Mouse (Mus musculus): Measurements from ENCODE around the gene Xylb. TPM values are rescaled to one million over a fixed set of nuclear protein-coding genes. Genes with fewer than 3 reads are reported as not detected.

Gene Xylb
- polyA plus RNA-seq, 1 experiment from 2014 or later: 2.2 TPM

- H3K9me3 ChIP-seq (ENCODE audit: low read length): no peaks in the 10 kb centered on the region; the same call in 1 of the 2 replicates
- DNase-seq (ENCODE audit: low spot score) (no peak), ATAC-seq (no peak)
- TF ChIP-seq EP300 (IDR thresholded peaks at IDR 0.05): no peak
- TF ChIP-seq CTCF (IDR thresholded peaks at IDR 0.05): no peak
- no peak overlapping the region for H3K4me3 ChIP-seq (ENCODE audit: low read depth, low read length)
- H3K9ac ChIP-seq (replicated peaks; ENCODE audit: low read depth): no peak overlapping the region
- H3K36me3 ChIP-seq (ENCODE audit: insufficient read depth, low read length): no peaks in the 10 kb centered on the region
- 61% methylated on average over 11 of the region's 11 CpGs for WGBS
- no peak overlapping the region for H3K4me2 ChIP-seq (replicated peaks; ENCODE audit: low read depth, low read length)
- H3K27me3 ChIP-seq (replicated peaks; ENCODE audit: insufficient read depth, low read length): no peaks in the 10 kb centered on the region
- no peaks in the 10 kb centered on the region for H3K4me1 ChIP-seq (ENCODE audit: insufficient read depth, low read depth, low read length)
- no peak overlapping the region for H3K27ac ChIP-seq (ENCODE audit: low read length)
These were observed 51.9 kb downstream of the Xylb start for GRCm38 (mm10) chr9:119408898-119409664.

GRCm38 (mm10) chr9:119409864-119410263 lies 52.7 kb downstream of the Xylb start:
- Histone ChIP-seq H3K9ac (replicated peaks; ENCODE audit: low read depth) (no peak overlapping the region), H3K27me3 (replicated peaks; ENCODE audit: insufficient read depth, low read length) (no peaks in the 10 kb centered on the region), H3K4me1 (ENCODE audit: insufficient read depth, low read depth, low read length) (no peaks in the 10 kb centered on the region), H3K4me2 (replicated peaks; ENCODE audit: low read depth, low read length) (no peak overlapping the region), H3K27ac (ENCODE audit: low read length) (no peak overlapping the region), H3K36me3 (ENCODE audit: insufficient read depth, low read length) (no peaks in the 10 kb centered on the region), H3K9me3 (ENCODE audit: low read length) (no peaks in the 10 kb centered on the region; the same call in 1 of the 2 replicates), H3K4me3 (ENCODE audit: low read depth, low read length) (no peak overlapping the region)
- TF ChIP-seq EP300 (IDR thresholded peaks at IDR 0.05) (no peak), CTCF (IDR thresholded peaks at IDR 0.05) (no peak)
- DNase-seq (ENCODE audit: low spot score) (no peak), ATAC-seq (no peak)
- 86% methylated on average over 5 of the region's 5 CpGs for WGBS

- no peak for ATAC-seq
- Histone ChIP-seq H3K4me2 (replicated peaks; ENCODE audit: low read depth, low read length) (0 out of 2 replicates have a peak overlapping the region, but pooled peaks have one; percentile 3), H3K27ac (ENCODE audit: low read length) (no peak overlapping the region), H3K36me3 (ENCODE audit: insufficient read depth, low read length) (no peaks in the 10 kb centered on the region), H3K4me3 (ENCODE audit: low read depth, low read length) (no peak overlapping the region), H3K27me3 (replicated peaks; ENCODE audit: insufficient read depth, low read length) (no peaks in the 10 kb centered on the region), H3K9ac (replicated peaks; ENCODE audit: low read depth) (no peak overlapping the region), H3K4me1 (ENCODE audit: insufficient read depth, low read depth, low read length) (0 out of 2 replicates have a peak, but pooled peaks cover 3% of the 10 kb centered on the region), H3K9me3 (ENCODE audit: low read length) (no peaks in the 10 kb centered on the region; the same call in 1 of the 2 replicates)
- DNase-seq (ENCODE audit: low spot score): no peak
- 65% methylated on average over 18 of the region's 18 CpGs for WGBS
- TF ChIP-seq CTCF (IDR thresholded peaks at IDR 0.05) (no peak), EP300 (IDR thresholded peaks at IDR 0.05) (no peak)
These were observed 60.8 kb downstream of the Xylb start for GRCm38 (mm10) chr9:119418025-119418424.

- DNase-seq (ENCODE audit: low spot score): no peak
- H3K27me3 ChIP-seq (replicated peaks; ENCODE audit: insufficient read depth, low read length): no peaks in the 10 kb centered on the region
- TF ChIP-seq CTCF (IDR thresholded peaks at IDR 0.05) (no peak), EP300 (IDR thresholded peaks at IDR 0.05) (no peak)
- H3K27ac ChIP-seq (ENCODE audit: low read length): no peak overlapping the region
- ATAC-seq: no peak
- H3K9ac ChIP-seq (replicated peaks; ENCODE audit: low read depth): no peak overlapping the region
- H3K4me1 ChIP-seq (ENCODE audit: insufficient read depth, low read depth, low read length): peaks cover 5% of the 10 kb centered on the region
- H3K36me3 ChIP-seq (ENCODE audit: insufficient read depth, low read length): no peaks in the 10 kb centered on the region
- no peaks in the 10 kb centered on the region for H3K9me3 ChIP-seq (ENCODE audit: low read length)
- WGBS: 65% methylated on average over 12 of the region's 12 CpGs
- no peak overlapping the region for H3K4me3 ChIP-seq (ENCODE audit: low read depth, low read length)
- H3K4me2 ChIP-seq (replicated peaks; ENCODE audit: low read depth, low read length): no peak overlapping the region
These were observed 62.8 kb downstream of the Xylb start for GRCm38 (mm10) chr9:119419852-119420438.

GRCm38 (mm10) chr9:119425217-119425975 lies 68.2 kb downstream of the Xylb start:
- TF ChIP-seq CTCF (IDR thresholded peaks at IDR 0.05) (no peak), EP300 (IDR thresholded peaks at IDR 0.05) (0 out of 2 replicates have a peak, but pooled peaks have one; percentile 26)
- no peak overlapping the region for H3K9ac ChIP-seq (replicated peaks; ENCODE audit: low read depth)
- H3K27ac ChIP-seq (ENCODE audit: low read length): peak overlapping the region; percentile 51
- no peak overlapping the region for H3K4me2 ChIP-seq (replicated peaks; ENCODE audit: low read depth, low read length)
- peak; percentile 91 for DNase-seq (ENCODE audit: low spot score)
- no peaks in the 10 kb centered on the region for H3K36me3 ChIP-seq (ENCODE audit: insufficient read depth, low read length)
- WGBS: 19% methylated on average over 7 of the region's 7 CpGs
- H3K4me1 ChIP-seq (ENCODE audit: insufficient read depth, low read depth, low read length): peaks cover 23% of the 10 kb centered on the region
- ATAC-seq: peak; percentile 86
- no peaks in the 10 kb centered on the region for H3K27me3 ChIP-seq (replicated peaks; ENCODE audit: insufficient read depth, low read length)
- H3K9me3 ChIP-seq (ENCODE audit: low read length): no peaks in the 10 kb centered on the region
- no peak overlapping the region for H3K4me3 ChIP-seq (ENCODE audit: low read depth, low read length)

- no peaks in the 10 kb centered on the region for H3K9me3 ChIP-seq (ENCODE audit: low read length)
- WGBS: 54% methylated on average over 13 of the region's 13 CpGs
- no peak overlapping the region for H3K4me2 ChIP-seq (replicated peaks; ENCODE audit: low read depth, low read length)
- H3K4me1 ChIP-seq (ENCODE audit: insufficient read depth, low read depth, low read length): peaks cover 23% of the 10 kb centered on the region
- no peak overlapping the region for H3K9ac ChIP-seq (replicated peaks; ENCODE audit: low read depth)
- no peak overlapping the region for H3K4me3 ChIP-seq (ENCODE audit: low read depth, low read length)
- peak; percentile 60 for DNase-seq (ENCODE audit: low spot score)
- H3K36me3 ChIP-seq (ENCODE audit: insufficient read depth, low read length): no peaks in the 10 kb centered on the region
- peak overlapping the region; percentile 51 for H3K27ac ChIP-seq (ENCODE audit: low read length)
- peak; percentile 64 for ATAC-seq
- TF ChIP-seq EP300 (IDR thresholded peaks at IDR 0.05) (no peak), CTCF (IDR thresholded peaks at IDR 0.05) (no peak)
- no peaks in the 10 kb centered on the region for H3K27me3 ChIP-seq (replicated peaks; ENCODE audit: insufficient read depth, low read length)
These were observed 68.8 kb downstream of the Xylb start for GRCm38 (mm10) chr9:119425976-119426415.

Data from lung, postnatal 0 days (tissue).